Mouse (Mus musculus) cerebellum, adult 11 months (tissue): Measurements from ENCODE around the gene Egfl7.
A peak's percentile ranks its signal among the peaks of the same experiment; 100 is the strongest.

Source experiments
- DNase-seq: peaks from one replicate; pipeline ENCODE4 v3.0.0; 2022

Egfl7 gene

GRCm38 (mm10) chr2:26617928-26618327, 38.1 kb downstream of the Egfl7 start:
- no peak for DNase-seq

- DNase-seq: no peak
Observed at GRCm38 (mm10) chr2:26621246-26621645, 41.4 kb downstream of the Egfl7 start.

DNA sequence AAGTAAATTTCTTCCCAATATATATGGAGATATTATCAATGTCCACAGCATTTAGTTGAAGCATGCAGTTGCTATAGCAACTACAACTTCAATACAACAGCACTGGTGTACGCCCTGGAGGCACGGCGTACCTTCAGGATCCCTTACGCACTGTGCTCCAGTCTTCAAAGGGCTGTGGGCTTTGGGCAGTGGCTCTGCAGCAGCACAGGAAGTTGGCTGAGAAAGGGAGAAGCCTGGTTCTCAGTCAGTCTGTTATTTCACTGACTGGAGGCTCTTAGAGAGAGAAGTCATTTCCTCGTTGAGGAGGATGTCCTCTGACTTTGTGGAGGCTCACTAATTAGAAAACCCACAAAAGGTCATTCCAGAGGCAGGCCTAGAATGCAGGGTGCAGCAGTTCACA, 43.2 kb downstream of the Egfl7 start:
- DNase-seq: no peak

GRCm38 (mm10) chr2:26625419-26625818, 45.6 kb downstream of the Egfl7 start:
- DNase-seq: no peak

- DNase-seq: no peak
Observed at GRCm38 (mm10) chr2:26626081-26626480, 46.3 kb downstream of the Egfl7 start.

- peak; percentile 87 for DNase-seq
Observed at GRCm38 (mm10) chr2:26627921-26628739, 48.3 kb downstream of the Egfl7 start, which contains the start of gene Fam69b. TSS of gene Fam69b (plus strand) at chr2:26628457.

- DNase-seq: peak; percentile 39
Observed at GRCm38 (mm10) chr2:26628792-26629437, 49.1 kb downstream of the Egfl7 start.

DNA sequence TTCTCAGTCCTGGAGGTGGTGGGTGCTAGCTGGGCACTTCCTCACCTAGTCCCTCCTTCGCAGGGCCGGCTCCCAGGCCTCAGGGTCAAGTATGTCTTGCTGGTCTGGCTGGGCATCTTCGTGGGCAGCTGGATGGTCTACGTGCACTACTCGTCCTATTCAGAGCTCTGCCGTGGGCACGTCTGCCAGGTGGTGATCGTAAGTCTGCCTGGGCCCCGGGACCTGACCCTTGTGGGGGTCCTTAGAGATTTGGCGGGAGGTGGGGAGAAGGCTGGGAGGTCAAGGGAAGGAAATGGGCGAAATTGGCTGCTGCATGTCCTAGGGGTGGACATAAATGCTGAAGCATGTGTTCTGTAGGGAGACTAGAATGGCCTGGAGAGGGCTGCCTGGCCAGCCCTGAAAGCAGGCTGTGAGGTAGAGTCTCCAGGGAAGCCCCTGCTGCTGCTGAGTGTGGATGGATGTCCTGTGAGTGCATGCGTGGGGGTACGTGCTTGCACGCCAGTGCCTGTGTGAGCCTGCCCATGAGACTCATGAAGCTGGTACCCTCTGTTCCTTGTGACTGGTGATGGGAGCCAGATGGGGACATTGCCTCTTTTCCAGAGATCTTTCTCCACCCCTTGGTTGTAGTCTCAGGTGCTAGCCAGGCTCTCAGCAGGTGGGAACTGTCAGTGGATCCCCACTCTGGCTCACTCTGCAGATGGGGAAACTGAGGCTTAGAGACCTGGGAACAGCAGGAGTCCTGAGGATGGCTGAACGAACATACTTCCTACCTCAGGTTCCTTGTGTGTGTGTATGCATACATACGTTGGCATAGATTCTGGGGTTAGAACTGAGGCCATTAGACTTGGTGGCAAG, 53.0 kb downstream of the Egfl7 start:
- no peak for DNase-seq

DNA sequence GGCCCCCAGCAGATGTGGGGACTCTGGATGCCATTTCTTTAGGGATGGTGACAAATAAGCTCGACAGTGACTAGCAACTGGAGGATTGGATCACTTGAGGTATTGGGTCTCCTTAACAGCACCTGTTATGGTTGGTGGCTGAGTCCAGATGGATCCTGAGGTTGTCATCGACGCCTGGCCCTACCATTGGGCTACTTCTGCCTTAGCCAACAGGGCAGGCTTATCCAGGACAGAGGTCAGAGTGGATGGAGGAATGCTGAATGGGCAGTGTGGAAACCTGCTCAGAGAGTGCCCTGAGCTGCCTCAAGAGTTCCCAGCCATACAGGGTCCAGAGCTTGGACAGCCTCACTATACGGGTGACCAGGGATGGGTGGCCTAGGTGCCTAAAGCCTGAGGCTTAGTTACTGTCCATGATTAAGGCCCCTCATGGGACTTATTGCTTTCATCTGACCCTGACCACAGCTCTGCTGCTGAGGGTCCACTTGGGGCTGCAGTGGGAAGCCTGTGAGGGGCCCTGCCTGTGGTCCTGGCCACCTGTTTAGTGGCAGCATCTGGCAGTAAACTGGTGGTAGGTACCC, 54.2 kb downstream of the Egfl7 start:
- DNase-seq: no peak

- no peak for DNase-seq
Observed at GRCm38 (mm10) chr2:26634629-26635488, 55.0 kb downstream of the Egfl7 start.

- DNase-seq: no peak
Observed at GRCm38 (mm10) chr2:26635489-26636324, 55.9 kb downstream of the Egfl7 start.

- no peak for DNase-seq
Observed at GRCm38 (mm10) chr2:26636325-26636635, 56.5 kb downstream of the Egfl7 start.

- DNase-seq: no peak
Observed at GRCm38 (mm10) chr2:26637316-26637932, 57.6 kb downstream of the Egfl7 start.

DNA sequence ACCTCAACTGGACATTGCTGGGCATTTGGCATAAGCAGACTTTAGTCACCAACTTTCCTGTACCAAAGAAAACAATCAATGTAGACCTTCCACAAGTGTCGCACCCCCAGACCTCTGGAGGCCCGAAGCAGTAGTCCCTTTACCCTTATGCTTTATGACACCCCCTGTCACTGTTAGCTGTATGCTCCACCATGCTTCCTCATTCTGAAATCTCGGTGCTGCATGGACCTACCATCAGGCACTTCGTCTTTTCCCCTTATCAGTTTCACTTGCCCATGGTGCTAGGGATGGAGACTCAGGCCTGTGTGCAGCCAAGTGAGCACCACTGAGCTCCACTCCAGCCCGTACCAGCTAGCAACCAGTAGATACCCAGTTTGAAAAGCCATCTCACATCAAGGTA, 58.2 kb downstream of the Egfl7 start:
- DNase-seq: no peak

DNA sequence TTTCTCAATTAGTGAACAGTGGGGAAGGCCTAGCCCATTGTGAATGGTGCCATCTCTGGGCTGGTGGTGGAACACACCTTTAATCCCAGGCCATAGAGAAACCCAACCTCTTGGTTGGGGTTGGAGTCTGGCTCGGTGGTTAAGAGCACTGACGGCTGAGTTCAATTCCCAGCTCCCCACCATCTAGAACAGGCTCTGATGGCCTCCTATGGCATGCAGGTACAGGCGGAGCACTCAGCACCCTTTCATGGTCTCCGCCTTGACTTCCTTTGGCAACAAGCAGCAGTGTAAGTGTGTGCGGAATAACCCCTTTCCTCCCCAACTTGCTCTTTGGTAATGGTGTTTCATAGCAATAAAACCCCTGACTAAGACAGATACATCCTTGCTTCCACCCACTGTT, 58.8 kb downstream of the Egfl7 start:
- DNase-seq: no peak

- DNase-seq: no peak
Observed at GRCm38 (mm10) chr2:26639083-26639482, 59.3 kb downstream of the Egfl7 start.

DNA sequence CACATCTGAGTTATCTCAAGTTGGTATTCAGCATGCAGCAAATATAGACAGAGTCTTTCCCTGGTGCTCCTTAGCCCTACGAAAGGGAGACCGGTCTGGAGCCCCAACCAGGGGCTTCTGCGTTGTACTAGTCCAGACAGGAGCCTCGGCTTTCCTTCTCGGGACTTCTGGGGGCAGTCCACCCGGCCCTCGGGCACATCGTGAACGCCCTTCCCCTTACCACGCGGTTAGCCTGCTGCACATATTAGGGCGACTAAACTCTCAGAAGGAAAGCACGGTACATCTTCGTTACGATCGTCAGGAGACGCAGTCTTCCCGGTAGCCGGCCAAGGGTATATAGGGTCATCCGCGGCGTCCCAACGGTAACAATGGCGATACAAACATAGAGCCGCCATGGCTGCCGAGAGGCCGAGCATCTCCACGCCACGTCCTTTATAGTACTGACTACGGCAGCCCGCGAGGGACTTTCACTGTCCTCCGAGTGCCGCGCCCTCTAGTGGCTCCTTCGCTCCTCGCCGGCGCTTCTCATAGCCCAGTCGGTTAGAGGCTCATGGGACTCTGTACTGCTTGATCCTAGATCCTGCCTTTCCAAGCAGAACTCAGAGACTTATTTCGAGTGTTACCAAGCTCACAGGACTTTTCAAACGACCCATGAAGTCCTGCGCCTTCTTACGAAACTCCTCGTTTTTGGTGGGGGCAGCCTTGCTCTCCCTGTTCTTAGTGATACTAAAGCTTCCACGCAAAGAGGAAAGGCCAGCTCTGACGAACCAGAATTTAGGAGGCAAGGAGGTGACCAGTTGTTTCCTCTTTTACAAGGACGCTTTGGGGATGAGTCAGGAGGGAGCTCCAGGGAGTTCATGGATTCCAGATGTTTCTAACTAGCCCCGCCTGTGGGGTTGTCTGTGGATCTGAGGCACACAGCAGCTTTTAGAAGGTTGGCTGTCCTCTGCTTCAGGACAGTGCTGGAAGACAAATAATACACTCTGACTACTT, 60.3 kb downstream of the Egfl7 start:
- peak; percentile 95 for DNase-seq

DNA sequence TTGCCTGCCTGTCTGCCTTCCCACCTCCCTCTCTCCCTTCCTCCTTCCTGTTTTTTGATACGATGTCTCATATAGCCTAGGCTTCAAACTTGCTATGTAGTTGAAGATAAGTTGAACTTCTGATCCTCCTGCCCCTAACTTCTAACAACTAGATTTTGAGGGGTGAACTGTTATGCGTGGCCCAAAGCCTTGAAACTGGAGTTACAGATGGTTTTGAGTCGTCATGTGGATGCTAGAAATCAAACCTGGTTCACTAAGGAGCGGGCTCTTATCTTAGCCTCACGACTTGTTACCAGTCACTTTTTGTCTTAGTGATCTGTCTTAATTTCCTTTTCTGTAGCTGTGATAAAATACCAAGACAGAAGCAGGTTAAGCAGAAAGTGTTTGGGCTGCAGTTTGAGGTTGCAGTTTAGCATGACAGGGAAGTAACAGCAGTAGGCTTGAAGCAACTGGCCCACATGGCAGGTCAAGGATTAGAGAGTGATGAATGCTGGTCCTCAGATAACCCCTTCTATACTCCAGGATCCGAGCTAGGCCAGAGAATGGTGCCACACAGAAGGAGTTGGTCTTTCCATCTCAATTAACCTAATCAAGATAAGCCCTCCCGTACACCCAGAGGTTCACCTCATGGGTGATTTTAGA, 61.3 kb downstream of the Egfl7 start:
- DNase-seq: no peak
